Mouse (Mus musculus) MEL (cell line): Measurements from ENCODE around the gene Erc2.

Source experiments
- CTCF ChIP-seq, 3 experiments: IDR thresholded peaks in 2 of 3; conservative IDR thresholded peaks in 1 of 3; 2 replicates each; pipeline ENCODE4 v1.5.1; 2011 to 2012; ENCODE audit warnings: low read length in 3 of 3, low read depth in 2 of 3, mild to moderate bottlenecking in 2 of 3, improper control_type of control experiment in 1 of 3, inconsistent platforms in 1 of 3, mixed read lengths in 1 of 3, moderate library complexity in 1 of 3; ENCODE audit not compliant: control insufficient read depth in 1 of 3, insufficient read depth in 1 of 3, poor library complexity in 1 of 3, severe bottlenecking in 1 of 3
- HCFC1 ChIP-seq: IDR thresholded peaks from 2 replicates; pipeline ENCODE4 v1.6.1; 2012; ENCODE audit warnings: low read depth, mild to moderate bottlenecking, inconsistent platforms, low read length, improper control_type of control experiment, moderate library complexity
- MAFK ChIP-seq: IDR thresholded peaks from 2 replicates; pipeline ENCODE4 v1.6.1; 2011; ENCODE audit warnings: low read depth, mild to moderate bottlenecking, low read length, improper control_type of control experiment, borderline replicate concordance
- POLR2A ChIP-seq, 2 experiments: IDR thresholded peaks; 2 replicates each; pipeline ENCODE4 v1.6.1; 2011 to 2012; ENCODE audit warnings: low read length in 2 of 2, mild to moderate bottlenecking in 2 of 2, control low read depth in 1 of 2, improper control_type of control experiment in 1 of 2, low read depth in 1 of 2, moderate library complexity in 1 of 2; ENCODE audit not compliant: control insufficient read depth in 1 of 2, insufficient read depth in 1 of 2, poor library complexity in 1 of 2
- POLR2AphosphoS5 ChIP-seq: IDR thresholded peaks from 2 replicates; pipeline ENCODE4 v1.6.1; 2012; ENCODE audit warnings: low read depth, borderline replicate concordance, mild to moderate bottlenecking, inconsistent platforms, low read length, moderate library complexity, mixed read lengths

- no peak for TF ChIP-seq HCFC1
- TF ChIP-seq CTCF (IDR thresholded peaks at IDR 0.05 in 2 of 3, conservative IDR thresholded peaks at IDR 0.05 in 1 of 3; ENCODE audit: control insufficient read depth in 1 of 3, insufficient read depth in 1 of 3, low read depth in 2 of 3, low read length in 3 of 3, poor library complexity in 1 of 3, severe bottlenecking in 1 of 3), result no peak
- no peak for TF ChIP-seq MAFK
- no peak for TF ChIP-seq POLR2AphosphoS5
- no peak for TF ChIP-seq POLR2A (IDR thresholded peaks at IDR 0.05; ENCODE audit: control insufficient read depth in 1 of 2, insufficient read depth in 1 of 2, low read depth in 1 of 2, low read length in 2 of 2, poor library complexity in 1 of 2)
Measured at GRCm38 (mm10) chr14:28501216-28501878, 879.1 kb downstream of the Erc2 start.
